Mouse (Mus musculus): Measurements from ENCODE around the gene Tnnt2. TPM values are rescaled to one million over a fixed set of nuclear protein-coding genes. Genes with fewer than 3 reads are reported as not detected.

The Tnnt2 gene
- polyA plus RNA-seq, 1 experiment from 2014 or later: 0.74 TPM

DNA sequence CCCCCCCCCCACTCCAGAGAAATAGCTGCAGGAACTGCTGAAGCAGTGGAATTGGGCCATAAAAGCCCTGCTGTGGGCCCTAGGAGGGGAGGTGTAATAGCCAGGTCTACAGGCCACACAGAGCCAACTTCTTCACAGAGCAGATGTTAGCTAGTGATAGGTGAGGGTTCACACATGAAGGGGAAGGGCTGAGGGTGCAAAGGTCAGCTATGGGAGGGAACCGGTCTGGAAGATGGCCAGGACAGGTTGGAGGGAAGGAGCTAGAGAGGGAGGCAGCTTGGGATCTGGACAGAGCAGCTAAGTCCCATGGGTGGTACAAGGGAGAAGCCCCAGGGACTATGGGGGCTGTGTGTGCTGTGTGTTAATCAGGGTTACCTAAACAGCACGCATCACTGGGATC, 26.0 kb upstream of the Tnnt2 start:
- H3K4me3 ChIP-seq: no peak overlapping the region
- H3K27ac ChIP-seq (replicated peaks): 0 out of 2 replicates have a peak overlapping the region, but pooled peaks have one; percentile 4
- H3K4me1 ChIP-seq: peaks cover 28% of the 10 kb centered on the region
- 93% methylated on average over 2 of the region's 2 CpGs for WGBS
- peaks cover 47% of the 10 kb centered on the region for H3K27me3 ChIP-seq (ENCODE audit: low read depth, poor library complexity, severe bottlenecking)
- no peaks in the 10 kb centered on the region for H3K9me3 ChIP-seq (replicated peaks)
- H3K36me3 ChIP-seq: no peaks in the 10 kb centered on the region
- DNase-seq (ENCODE audit: low spot score): no peak

DNA sequence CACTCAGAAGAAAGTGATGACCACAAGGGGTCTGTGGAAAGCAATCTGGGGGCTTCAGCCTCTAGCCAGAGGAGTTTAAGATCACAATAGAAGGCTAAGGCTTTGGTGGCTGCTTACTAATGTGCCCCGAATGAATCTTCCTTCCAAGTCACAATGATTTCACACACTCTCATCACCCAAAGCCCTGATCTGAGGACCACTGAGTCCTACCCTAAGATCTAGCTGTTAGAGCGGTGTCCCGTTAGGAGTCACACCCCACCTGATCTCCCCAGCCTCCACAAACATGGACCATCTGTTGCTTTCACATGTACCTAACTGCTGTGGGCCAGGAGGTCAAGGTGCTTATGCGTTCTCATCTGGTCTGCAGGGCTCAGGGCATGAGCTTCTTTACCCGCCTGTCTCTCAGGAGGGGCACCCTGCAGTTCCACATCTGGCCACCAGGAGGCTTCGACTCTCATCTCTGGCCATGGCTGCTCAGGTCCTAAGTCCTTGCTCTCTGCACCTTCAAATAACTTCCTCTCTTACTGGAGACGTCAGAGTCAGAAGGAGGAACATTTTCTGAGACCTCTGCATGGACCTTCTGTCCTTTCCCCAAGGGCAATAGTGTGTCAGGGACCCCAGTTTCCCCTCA, 25.0 kb upstream of the Tnnt2 start:
- Histone ChIP-seq H3K9me3 (replicated peaks) (no peaks in the 10 kb centered on the region), H3K36me3 (no peaks in the 10 kb centered on the region), H3K27me3 (ENCODE audit: low read depth, poor library complexity, severe bottlenecking) (peaks cover 57% of the 10 kb centered on the region), H3K27ac (replicated peaks) (no peak overlapping the region), H3K4me1 (peaks cover 28% of the 10 kb centered on the region), H3K4me3 (no peak overlapping the region)
- 32% methylated on average over 7 of the region's 7 CpGs for WGBS
- DNase-seq (ENCODE audit: low spot score): peak; percentile 88

DNA sequence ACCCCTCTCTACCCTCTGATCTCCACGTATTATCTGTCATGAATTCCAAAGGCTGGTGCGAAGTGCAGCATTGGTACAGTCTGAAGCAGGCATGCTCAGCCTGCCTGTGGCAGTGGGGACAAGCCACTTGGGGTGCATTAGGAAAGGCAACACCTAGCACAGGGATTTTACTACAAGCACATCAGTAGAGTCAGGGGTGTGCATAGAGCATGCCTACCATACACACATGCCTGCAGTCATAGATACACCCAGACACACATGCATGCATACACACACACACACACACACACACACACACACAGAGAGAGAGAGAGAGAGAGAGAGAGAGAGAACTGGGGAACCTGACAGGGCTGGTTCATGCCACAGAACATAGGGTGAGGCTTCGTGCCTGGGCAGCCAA, 23.9 kb upstream of the Tnnt2 start:
- no peak for DNase-seq (ENCODE audit: low spot score)
- WGBS: 85% methylated on average over 3 of the region's 3 CpGs
- Histone ChIP-seq H3K9me3 (replicated peaks) (no peaks in the 10 kb centered on the region), H3K4me1 (peaks cover 27% of the 10 kb centered on the region), H3K4me3 (no peak overlapping the region), H3K27me3 (ENCODE audit: low read depth, poor library complexity, severe bottlenecking) (peaks cover 67% of the 10 kb centered on the region), H3K27ac (replicated peaks) (no peak overlapping the region), H3K36me3 (no peaks in the 10 kb centered on the region)

DNA sequence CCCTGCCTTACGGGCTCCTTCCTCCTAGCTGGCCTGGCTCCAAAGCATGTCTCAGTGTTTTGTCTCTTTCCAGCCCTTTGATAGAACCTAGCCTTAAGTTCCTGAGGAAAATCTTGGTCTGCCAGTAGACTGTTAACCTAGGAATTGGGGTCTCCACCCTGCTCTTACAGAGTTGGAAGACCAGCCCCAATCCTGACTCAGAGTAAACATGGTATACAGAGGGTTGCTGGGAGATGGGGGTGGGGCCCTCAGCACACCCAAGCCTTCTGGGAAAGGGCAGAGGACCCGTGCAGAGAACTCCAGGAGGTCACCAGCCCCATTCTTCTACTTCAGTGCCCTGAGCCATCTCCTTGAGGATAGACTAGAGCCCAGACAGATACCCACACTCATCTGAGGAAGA, 23.5 kb upstream of the Tnnt2 start:
- peaks cover 68% of the 10 kb centered on the region for H3K27me3 ChIP-seq (ENCODE audit: low read depth, poor library complexity, severe bottlenecking)
- 56% methylated on average over 2 of the region's 2 CpGs for WGBS
- DNase-seq (ENCODE audit: low spot score): no peak

DNA sequence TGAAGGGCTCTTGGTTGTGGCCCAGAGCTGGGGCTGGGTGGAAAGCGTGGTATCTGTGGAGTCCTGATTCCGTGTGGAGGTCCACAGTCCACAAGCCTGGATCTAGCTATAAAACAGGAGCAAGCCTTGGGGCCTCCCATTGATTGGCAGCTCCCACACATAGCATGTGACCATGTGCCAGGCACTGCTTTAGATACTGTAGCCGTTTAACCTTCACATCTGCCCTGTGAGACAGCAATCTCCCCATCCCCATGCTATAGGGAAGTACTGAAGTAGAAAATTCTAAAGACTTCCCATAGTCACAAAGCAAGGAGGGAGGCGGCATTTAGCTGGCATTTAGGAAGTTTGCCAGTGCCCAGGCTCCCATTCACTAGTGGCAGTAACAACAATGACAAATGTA, 23.1 kb upstream of the Tnnt2 start:
- H3K27me3 ChIP-seq (ENCODE audit: low read depth, poor library complexity, severe bottlenecking): peaks cover 69% of the 10 kb centered on the region

More for the DNA sequence above, 23.5 kb upstream of the Tnnt2 start:
- no peak overlapping the region for H3K4me3 ChIP-seq
- peaks cover 23% of the 10 kb centered on the region for H3K4me1 ChIP-seq
- H3K9me3 ChIP-seq (replicated peaks): 0 out of 2 replicates have a peak, but pooled peaks cover under 1% of the 10 kb centered on the region
- no peak overlapping the region for H3K27ac ChIP-seq (replicated peaks)
- no peaks in the 10 kb centered on the region for H3K36me3 ChIP-seq

DNA sequence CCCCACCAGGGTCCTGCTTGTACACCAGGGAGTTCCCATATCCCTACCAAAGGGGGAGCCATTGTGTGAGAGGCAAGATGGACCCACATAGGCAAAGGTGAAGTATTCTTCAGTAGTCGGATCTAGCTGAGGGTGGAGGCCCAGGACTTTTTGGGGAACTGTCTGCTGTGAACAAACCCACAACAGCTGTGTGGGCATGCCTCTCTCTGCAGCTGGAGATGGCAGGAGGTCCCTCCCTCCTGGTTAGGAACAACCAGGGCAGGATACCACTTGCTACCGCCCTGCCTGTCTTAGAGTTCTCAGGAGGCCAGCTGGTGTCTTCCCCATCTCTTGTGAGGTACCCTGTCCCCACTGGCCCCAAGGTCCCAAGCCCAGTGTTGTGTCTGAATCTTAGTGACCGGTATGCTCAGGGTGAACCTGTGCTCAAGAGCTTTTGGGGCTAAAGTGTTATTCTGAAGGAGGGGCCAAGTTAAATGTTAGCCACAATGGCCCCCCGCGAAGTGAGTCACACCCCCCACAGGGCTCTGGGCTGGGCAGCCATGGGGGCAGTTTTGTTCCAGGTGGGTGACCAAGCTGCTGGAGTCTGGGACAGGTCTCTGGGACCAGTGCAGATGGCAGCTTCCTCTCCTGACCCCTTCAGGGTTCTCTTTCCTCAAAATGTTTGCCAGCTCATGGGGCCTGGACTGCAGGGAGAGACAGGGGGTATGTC, 22.3 kb upstream of the Tnnt2 start:
- Histone ChIP-seq H3K4me3 (no peak overlapping the region), H3K4me1 (peaks cover 29% of the 10 kb centered on the region), H3K9me3 (replicated peaks) (0 out of 2 replicates have a peak, but pooled peaks cover 2% of the 10 kb centered on the region), H3K27ac (replicated peaks) (no peak overlapping the region), H3K27me3 (ENCODE audit: low read depth, poor library complexity, severe bottlenecking) (peaks cover 77% of the 10 kb centered on the region), H3K36me3 (no peaks in the 10 kb centered on the region)
- 73% methylated on average over 5 of the region's 5 CpGs for WGBS
- DNase-seq (ENCODE audit: low spot score): no peak

More for the DNA sequence above, 23.1 kb upstream of the Tnnt2 start:
- Histone ChIP-seq H3K4me3 (no peak overlapping the region), H3K27ac (replicated peaks) (no peak overlapping the region), H3K4me1 (peaks cover 21% of the 10 kb centered on the region), H3K9me3 (replicated peaks) (0 out of 2 replicates have a peak, but pooled peaks cover 2% of the 10 kb centered on the region), H3K36me3 (no peaks in the 10 kb centered on the region)
- WGBS: 79% methylated on average over 4 of the region's 4 CpGs
- DNase-seq (ENCODE audit: low spot score): no peak

DNA sequence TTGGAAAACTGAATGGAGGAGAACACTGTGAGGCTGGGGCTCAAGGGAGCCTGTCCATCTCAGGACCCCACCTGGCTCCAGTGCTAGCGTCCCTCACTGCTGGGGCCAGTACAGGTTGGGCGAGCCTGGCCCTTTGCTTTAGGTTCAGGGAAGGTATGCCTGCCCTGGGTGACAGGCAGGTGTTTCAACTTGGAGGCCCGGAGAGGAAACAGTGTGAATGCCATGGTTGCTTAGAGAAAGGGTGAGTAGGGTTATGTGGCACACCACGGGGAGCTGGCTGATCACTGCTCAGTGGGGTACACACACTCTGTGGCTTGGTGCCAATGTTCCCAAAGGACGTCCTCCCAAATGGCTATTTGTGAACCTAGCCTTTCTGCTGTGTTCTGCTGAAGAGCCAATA, 21.6 kb upstream of the Tnnt2 start:
- H3K9me3 ChIP-seq (replicated peaks): 0 out of 2 replicates have a peak, but pooled peaks cover 2% of the 10 kb centered on the region
- no peak overlapping the region for H3K27ac ChIP-seq (replicated peaks)
- H3K36me3 ChIP-seq: no peaks in the 10 kb centered on the region
- H3K4me3 ChIP-seq: no peak overlapping the region
- 84% methylated on average over 5 of the region's 5 CpGs for WGBS
- H3K4me1 ChIP-seq: peaks cover 33% of the 10 kb centered on the region
- DNase-seq (ENCODE audit: low spot score): no peak
- H3K27me3 ChIP-seq (ENCODE audit: low read depth, poor library complexity, severe bottlenecking): peaks cover 78% of the 10 kb centered on the region

DNA sequence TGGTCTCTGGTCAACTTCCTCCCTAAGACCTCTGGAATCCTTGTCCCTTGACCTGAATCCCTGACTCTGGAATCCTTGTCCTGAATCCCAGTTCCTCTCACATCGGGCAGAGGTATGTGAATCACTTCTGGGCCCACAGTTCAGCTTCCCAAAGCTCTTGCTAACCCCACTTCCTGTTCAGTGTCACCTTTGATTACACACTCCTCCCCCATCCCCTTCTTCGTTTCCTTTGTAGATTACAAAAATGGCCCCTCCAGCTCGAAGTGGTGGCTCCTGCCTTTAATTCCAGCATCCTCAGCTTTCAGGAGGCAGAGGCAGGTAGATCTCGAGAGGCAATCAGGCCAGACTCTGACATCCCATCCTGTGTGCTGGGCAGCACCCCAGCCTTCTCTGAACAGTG, 18.6 kb upstream of the Tnnt2 start:
- no peak overlapping the region for H3K27ac ChIP-seq (replicated peaks)
- 0 out of 2 replicates have a peak, but pooled peaks cover 2% of the 10 kb centered on the region for H3K9me3 ChIP-seq (replicated peaks)
- peaks cover 96% of the 10 kb centered on the region for H3K27me3 ChIP-seq (ENCODE audit: low read depth, poor library complexity, severe bottlenecking)
- 76% methylated on average over 4 of the region's 4 CpGs for WGBS
- H3K4me3 ChIP-seq: no peak overlapping the region
- no peak for DNase-seq (ENCODE audit: low spot score)
- H3K36me3 ChIP-seq: no peaks in the 10 kb centered on the region
- H3K4me1 ChIP-seq: peaks cover 20% of the 10 kb centered on the region

DNA sequence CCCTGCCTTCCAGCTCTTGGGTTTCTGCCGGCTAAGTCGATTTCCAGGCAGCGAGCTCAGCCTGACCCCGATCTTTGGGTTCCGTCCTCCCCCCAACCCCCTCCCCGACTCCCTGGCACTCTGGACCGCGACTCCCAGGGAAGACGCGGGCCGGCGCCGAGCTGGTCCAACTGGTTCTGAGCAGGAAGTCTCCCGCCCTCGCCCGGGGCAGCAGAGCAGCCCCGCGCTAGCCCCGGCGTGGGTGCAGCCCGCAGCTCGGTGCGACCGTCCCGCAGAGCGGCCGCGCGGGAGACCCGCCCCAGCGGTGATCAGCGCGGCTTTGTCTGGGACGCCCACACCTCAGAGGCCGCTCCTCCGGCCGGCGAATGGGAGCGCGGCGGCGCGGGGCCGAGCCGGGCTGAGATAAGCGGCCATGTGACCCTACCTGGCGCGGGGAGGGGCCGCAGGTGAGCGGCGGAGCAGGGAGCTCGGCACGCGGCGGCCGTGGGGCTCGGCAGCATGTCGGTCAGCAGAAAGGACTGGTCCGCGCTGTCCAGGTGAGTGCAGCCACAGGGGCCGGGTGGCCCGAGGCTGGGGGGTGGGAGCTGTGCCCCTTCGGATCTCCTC, 17.6 kb upstream of the Tnnt2 start, which contains the start of gene Lad1:
Gene Lad1 (plus strand): TSS at position 118 of the 606 bp plus-strand sequence.
- Histone ChIP-seq H3K4me3 (peak within 1 kb of the TSS; percentile 75), H3K4me1 (peaks cover 18% of the 10 kb centered on the region), H3K36me3 (no peaks in the 10 kb centered on the region), H3K9me3 (replicated peaks) (0 out of 2 replicates have a peak, but pooled peaks cover 2% of the 10 kb centered on the region), H3K27ac (replicated peaks) (peak within 1 kb of the TSS; percentile 77), H3K27me3 (ENCODE audit: low read depth, poor library complexity, severe bottlenecking) (peaks cover 92% of the 10 kb centered on the region)
- WGBS: under 1% methylated on average over 63 of the region's 63 CpGs
- DNase-seq (ENCODE audit: low spot score): peak; percentile 38

DNA sequence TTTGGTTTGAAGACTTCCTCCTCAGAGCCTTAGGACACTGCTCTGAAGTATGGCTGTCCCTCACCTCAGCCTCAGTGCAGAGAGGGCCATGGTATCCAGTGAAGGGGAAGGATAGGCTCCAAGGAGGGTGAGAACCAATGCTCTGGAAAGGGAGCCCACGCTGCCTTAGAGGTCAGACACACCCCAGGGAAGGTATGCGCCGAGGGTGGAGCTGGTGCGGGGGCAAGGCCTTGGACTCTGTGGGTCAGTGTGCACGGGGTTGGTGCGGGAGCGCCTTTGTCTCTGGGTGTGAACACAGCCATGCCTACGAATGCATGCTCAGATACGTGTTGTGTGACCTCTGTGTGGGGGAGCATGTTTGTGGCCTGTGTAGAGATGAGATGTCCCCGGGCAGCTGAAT, 16.1 kb upstream of the Tnnt2 start:
- peaks cover 78% of the 10 kb centered on the region for H3K27me3 ChIP-seq (ENCODE audit: low read depth, poor library complexity, severe bottlenecking)

DNA sequence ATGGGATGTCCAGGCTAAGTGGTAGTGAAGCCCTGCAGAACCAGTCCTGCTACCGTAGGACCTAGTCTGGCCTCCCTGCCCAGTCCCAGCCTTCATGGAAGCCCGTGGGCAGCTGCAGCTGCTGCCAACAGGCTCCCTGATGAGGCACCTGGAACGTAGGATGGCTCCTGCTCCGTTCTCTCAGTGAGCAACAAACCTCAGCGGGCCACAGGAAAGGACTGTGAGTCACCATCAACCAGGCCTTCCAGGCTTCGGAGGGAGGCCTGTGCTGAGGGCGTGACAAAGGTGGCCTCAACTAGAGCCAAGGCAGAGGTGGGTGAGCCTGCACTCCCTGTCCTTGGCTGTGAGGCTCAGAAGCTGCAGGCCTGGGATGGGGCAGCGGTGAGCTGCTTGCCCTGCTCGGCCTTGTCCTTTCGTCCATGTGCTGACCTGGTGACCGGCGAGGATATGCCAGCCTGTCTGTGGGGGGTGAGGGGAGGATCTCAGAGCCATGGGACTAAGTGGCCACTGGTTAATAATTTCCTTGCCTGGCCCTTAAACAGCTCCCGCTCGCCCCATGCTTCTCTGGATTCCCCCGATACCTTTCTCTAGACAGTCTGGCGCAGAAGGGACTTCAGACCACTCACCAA, 15.3 kb upstream of the Tnnt2 start:
- DNase-seq (ENCODE audit: low spot score): no peak
- H3K27me3 ChIP-seq (ENCODE audit: low read depth, poor library complexity, severe bottlenecking): peaks cover 70% of the 10 kb centered on the region
- no peak overlapping the region for H3K4me3 ChIP-seq
- H3K27ac ChIP-seq (replicated peaks): no peak overlapping the region
- H3K9me3 ChIP-seq (replicated peaks): 0 out of 2 replicates have a peak, but pooled peaks cover 2% of the 10 kb centered on the region
- H3K4me1 ChIP-seq: peaks cover 18% of the 10 kb centered on the region
- WGBS: 85% methylated on average over 16 of the region's 16 CpGs
- H3K36me3 ChIP-seq: no peaks in the 10 kb centered on the region

More for the DNA sequence above, 16.1 kb upstream of the Tnnt2 start:
- 0 out of 2 replicates have a peak, but pooled peaks cover 2% of the 10 kb centered on the region for H3K9me3 ChIP-seq (replicated peaks)
- no peaks in the 10 kb centered on the region for H3K36me3 ChIP-seq
- no peak for DNase-seq (ENCODE audit: low spot score)
- WGBS: 83% methylated on average over 10 of the region's 10 CpGs
- H3K4me1 ChIP-seq: peaks cover 18% of the 10 kb centered on the region
- no peak overlapping the region for H3K4me3 ChIP-seq
- H3K27ac ChIP-seq (replicated peaks): no peak overlapping the region

DNA sequence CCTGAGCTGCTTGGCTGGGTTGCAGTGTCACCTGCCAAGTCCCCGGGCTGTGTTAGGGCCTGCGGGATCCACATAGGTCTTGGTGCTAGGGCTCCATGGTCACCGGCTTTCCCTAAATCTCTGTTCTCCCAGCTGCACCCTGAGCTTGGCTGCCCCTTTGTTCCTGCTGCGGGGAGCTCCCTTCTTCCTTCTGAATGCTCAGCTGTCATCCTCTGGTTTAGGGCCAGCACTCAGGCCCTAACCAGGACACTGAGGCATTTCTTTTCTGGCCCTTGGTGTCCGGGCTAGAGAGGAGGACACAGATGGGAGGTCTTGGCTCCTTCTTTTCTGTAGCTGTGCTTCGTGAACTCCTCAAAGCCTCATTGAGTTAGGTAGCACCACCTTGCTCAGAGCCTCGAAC, 14.4 kb upstream of the Tnnt2 start:
- DNase-seq (ENCODE audit: low spot score): no peak
- Histone ChIP-seq H3K4me3 (no peak overlapping the region), H3K36me3 (no peaks in the 10 kb centered on the region), H3K27ac (replicated peaks) (no peak overlapping the region), H3K27me3 (ENCODE audit: low read depth, poor library complexity, severe bottlenecking) (peaks cover 61% of the 10 kb centered on the region), H3K9me3 (replicated peaks) (0 out of 2 replicates have a peak, but pooled peaks cover 2% of the 10 kb centered on the region), H3K4me1 (peaks cover 18% of the 10 kb centered on the region)
- WGBS: 84% methylated on average over 7 of the region's 7 CpGs
